Mouse (Mus musculus) embryonic facial prominence, embryonic 12.5 days (tissue): Measurements from ENCODE around the gene Ppp1r36. TPM values are rescaled to one million over a fixed set of nuclear protein-coding genes. Genes with fewer than 3 reads are reported as not detected.

ENCODE experiments used
- ATAC-seq: fragments of 200-750 bp; cut with Nextera tagmentation; 2 replicates; pipeline ENCODE4 v1.8.0; 2017; ENCODE audit not compliant: insufficient number of reproducible peaks, insufficient read depth, low FRiP score, low TSS enrichment
- H3K27ac ChIP-seq: fragments of 300-500 bp; sonication (generic); 2 replicates; pipeline ENCODE4 v1.5.1; 2016; ENCODE audit warnings: mild to moderate bottlenecking
- H3K27me3 ChIP-seq: fragments of 300-500 bp; sonication (generic); 2 replicates; pipeline ENCODE4 v1.6.1; 2016; ENCODE audit warnings: mild to moderate bottlenecking, moderate library complexity
- H3K36me3 ChIP-seq: fragments of 300-500 bp; sonication (generic); 2 replicates; pipeline ENCODE4 v1.6.1; 2016; ENCODE audit warnings: mild to moderate bottlenecking
- H3K4me1 ChIP-seq: fragments of 300-500 bp; sonication (generic); 2 replicates; pipeline ENCODE4 v1.6.1; 2016
- H3K4me2 ChIP-seq: fragments of 300-500 bp; sonication (generic); replicated peaks from 2 replicates; pipeline ENCODE4 v1.6.1; 2016; ENCODE audit warnings: mild to moderate bottlenecking, moderate library complexity
- H3K4me3 ChIP-seq: fragments of 300-500 bp; sonication (generic); 2 replicates; pipeline ENCODE4 v1.5.1; 2016; ENCODE audit warnings: mild to moderate bottlenecking
- H3K9ac ChIP-seq: fragments of 300-500 bp; sonication (generic); 2 replicates; pipeline ENCODE4 v1.6.1; 2016; ENCODE audit warnings: mild to moderate bottlenecking, moderate library complexity
- H3K9me3 ChIP-seq: fragments of 300-500 bp; sonication (generic); 2 replicates; pipeline ENCODE4 v1.6.1; 2016; ENCODE audit warnings: mild to moderate bottlenecking, moderate library complexity
- WGBS: fragments of 180-500 bp; shearing (Covaris S2); methylation state at CpG from one replicate; pipeline ENCODE4 v1.1.7; 2016; 5-methylcytosine and 5-hydroxymethylcytosine counted together
- polyA plus RNA-seq: library from polyadenylated mRNA; unstranded; fragments of >200 nt; fragmentation: Nextera tagmentation; extraction: Ambion mirVana; gene quantifications from 2 replicates; pipeline ENCODE4 v1.2.1, GENCODE M21; 2016

Ppp1r36 gene
- 2.0 and 2.1 TPM in 2 replicates for polyA plus RNA-seq

GRCm38 (mm10) chr12:76417433-76417854, at the start of gene Ppp1r36:
TSS of gene Ppp1r36 (plus strand) at chr12:76417538.
- no peaks in the 10 kb centered on the region for H3K4me1 ChIP-seq
- peak within 1 kb of the TSS; percentile 44 for H3K4me3 ChIP-seq
- no peak within 1 kb of the TSS for H3K27ac ChIP-seq
- H3K9ac ChIP-seq = peak within 1 kb of the TSS; percentile 43
- H3K9me3 ChIP-seq = no peaks in the 10 kb centered on the region
- ATAC-seq = peak; percentile 6; the same call in 1 of the 2 replicates
- peak within 1 kb of the TSS; percentile 86 for H3K4me2 ChIP-seq
- whole genome bisulfite sequencing = 1% methylated on average over 37 of the region's 37 CpGs
- H3K36me3 ChIP-seq = no peaks in the 10 kb centered on the region
- H3K27me3 ChIP-seq = no peaks in the 10 kb centered on the region

- Histone ChIP-seq H3K36me3 (no peaks in the 10 kb centered on the region), H3K9me3 (no peaks in the 10 kb centered on the region), H3K27me3 (no peaks in the 10 kb centered on the region), H3K27ac (peak overlapping the region; percentile 100), H3K4me3 (peak overlapping the region; percentile 75), H3K4me2 (peak overlapping the region; percentile 81), H3K4me1 (peaks cover 42% of the 10 kb centered on the region), H3K9ac (peak overlapping the region; percentile 97)
- no peak for ATAC-seq
- 13% methylated on average over 9 of the region's 9 CpGs for WGBS
Observed at GRCm38 (mm10) chr12:76368201-76368789, 49.0 kb upstream of the Ppp1r36 start.

GRCm38 (mm10) chr12:76368790-76369205, 48.5 kb upstream of the Ppp1r36 start:
- Histone ChIP-seq H3K4me3 (peak overlapping the region; percentile 75), H3K4me2 (peak overlapping the region; percentile 81), H3K9ac (peak overlapping the region; percentile 97), H3K9me3 (no peaks in the 10 kb centered on the region), H3K4me1 (peaks cover 42% of the 10 kb centered on the region), H3K27ac (peak overlapping the region; percentile 100), H3K27me3 (no peaks in the 10 kb centered on the region), H3K36me3 (no peaks in the 10 kb centered on the region)
- peak; percentile 9 for ATAC-seq
- WGBS = under 1% methylated on average over 26 of the region's 26 CpGs

GRCm38 (mm10) chr12:76369206-76369977, 47.9 kb upstream of the Ppp1r36 start, which contains the start of gene Zbtb25:
TSS of gene Zbtb25 (minus strand) at chr12:76369602.
- Histone ChIP-seq H3K27me3 (no peaks in the 10 kb centered on the region), H3K27ac (peak within 1 kb of the TSS; percentile 100), H3K9ac (peak within 1 kb of the TSS; percentile 97), H3K4me3 (peak within 1 kb of the TSS; percentile 75), H3K4me1 (peaks cover 45% of the 10 kb centered on the region), H3K4me2 (peak within 1 kb of the TSS; percentile 81), H3K36me3 (no peaks in the 10 kb centered on the region), H3K9me3 (no peaks in the 10 kb centered on the region)
- under 1% methylated on average over 94 of the region's 96 CpGs for WGBS
- peak; percentile 75 for ATAC-seq

- H3K9ac ChIP-seq = peak within 1 kb of the TSS; percentile 97
- peaks cover 45% of the 10 kb centered on the region for H3K4me1 ChIP-seq
- no peaks in the 10 kb centered on the region for H3K9me3 ChIP-seq
- ATAC-seq = peak; percentile 59
- peak within 1 kb of the TSS; percentile 100 for H3K27ac ChIP-seq
- H3K36me3 ChIP-seq = no peaks in the 10 kb centered on the region
- no peaks in the 10 kb centered on the region for H3K27me3 ChIP-seq
- WGBS = under 1% methylated on average over 94 of the region's 99 CpGs
- peak within 1 kb of the TSS; percentile 81 for H3K4me2 ChIP-seq
- H3K4me3 ChIP-seq = peak within 1 kb of the TSS; percentile 75
Observed at GRCm38 (mm10) chr12:76369978-76370830, 47.1 kb upstream of the Ppp1r36 start, which contains the start of gene Zbtb1. TSS of gene Zbtb1 (plus strand) at chr12:76370266.

GRCm38 (mm10) chr12:76370831-76371571, 46.3 kb upstream of the Ppp1r36 start:
- WGBS = under 1% methylated on average over 52 of the region's 63 CpGs
- Histone ChIP-seq H3K36me3 (no peaks in the 10 kb centered on the region), H3K27ac (peak overlapping the region; percentile 100), H3K27me3 (no peaks in the 10 kb centered on the region), H3K9ac (peak overlapping the region; percentile 97), H3K9me3 (no peaks in the 10 kb centered on the region), H3K4me2 (peak overlapping the region; percentile 81), H3K4me1 (peaks cover 43% of the 10 kb centered on the region), H3K4me3 (peak overlapping the region; percentile 75)
- ATAC-seq = peak; percentile 62; the same call in 1 of the 2 replicates

GRCm38 (mm10) chr12:76372046-76372445, 45.3 kb upstream of the Ppp1r36 start:
- Histone ChIP-seq H3K9ac (0 out of 2 replicates have a peak overlapping the region, but pooled peaks have one; percentile 97), H3K27ac (no peak overlapping the region), H3K9me3 (no peaks in the 10 kb centered on the region), H3K27me3 (no peaks in the 10 kb centered on the region), H3K4me2 (peak overlapping the region; percentile 81), H3K36me3 (no peaks in the 10 kb centered on the region), H3K4me1 (peaks cover 35% of the 10 kb centered on the region), H3K4me3 (peak overlapping the region; percentile 75)
- WGBS = 44% methylated on average over 7 of the region's 7 CpGs
- ATAC-seq = no peak

GRCm38 (mm10) chr12:76372881-76373818, 44.2 kb upstream of the Ppp1r36 start:
- H3K27ac ChIP-seq = no peak overlapping the region
- WGBS = 84% methylated on average over 6 of the region's 7 CpGs
- H3K4me2 ChIP-seq = no peak overlapping the region; the same call in 1 of the 2 replicates
- H3K27me3 ChIP-seq = no peaks in the 10 kb centered on the region
- ATAC-seq = no peak
- no peak overlapping the region for H3K9ac ChIP-seq
- H3K36me3 ChIP-seq = no peaks in the 10 kb centered on the region
- no peaks in the 10 kb centered on the region for H3K9me3 ChIP-seq
- peaks cover 23% of the 10 kb centered on the region for H3K4me1 ChIP-seq
- H3K4me3 ChIP-seq = no peak overlapping the region

- Histone ChIP-seq H3K27me3 (no peaks in the 10 kb centered on the region), H3K27ac (no peak overlapping the region), H3K4me2 (no peak overlapping the region), H3K36me3 (no peaks in the 10 kb centered on the region), H3K9ac (no peak overlapping the region), H3K4me1 (peaks cover 19% of the 10 kb centered on the region), H3K9me3 (no peaks in the 10 kb centered on the region), H3K4me3 (no peak overlapping the region)
- no peak for ATAC-seq
- WGBS = 64% methylated on average over 6 of the region's 6 CpGs
Observed at GRCm38 (mm10) chr12:76373991-76374390, 43.3 kb upstream of the Ppp1r36 start.

GRCm38 (mm10) chr12:76374911-76375310, 42.4 kb upstream of the Ppp1r36 start:
- no peak for ATAC-seq
- H3K36me3 ChIP-seq = no peaks in the 10 kb centered on the region
- no peaks in the 10 kb centered on the region for H3K9me3 ChIP-seq
- no peaks in the 10 kb centered on the region for H3K27me3 ChIP-seq
- WGBS = 81% methylated on average over 4 of the region's 4 CpGs
- H3K4me1 ChIP-seq = peaks cover 19% of the 10 kb centered on the region
- H3K9ac ChIP-seq = no peak overlapping the region
- no peak overlapping the region for H3K27ac ChIP-seq
- H3K4me3 ChIP-seq = no peak overlapping the region
- H3K4me2 ChIP-seq = no peak overlapping the region
